Mouse (Mus musculus) cortical plate, adult 2 months (tissue): ENCODE measurements at regions not wholly inside any gene's neighbourhood (a gene's known extent, or its start where the extent isn't known, plus 50 kb on each side); places are given as distances from the start of the nearest gene placed in this dataset.

Experiments used
- CTCF ChIP-seq: fragments of 200-500 bp; IDR thresholded peaks from 2 replicates; pipeline ENCODE4 v1.5.1; 2011; ENCODE audit warnings: mild to moderate bottlenecking, control low read depth, low read length; ENCODE audit not compliant: insufficient read depth; ENCODE audit errors: extremely low read depth
- POLR2A ChIP-seq: fragments of 200-500 bp; IDR thresholded peaks from 2 replicates; pipeline ENCODE4 v1.6.1; 2011; ENCODE audit warnings: mild to moderate bottlenecking, low read length, control low read depth; ENCODE audit not compliant: insufficient read depth; ENCODE audit errors: extremely low read depth

DNA sequence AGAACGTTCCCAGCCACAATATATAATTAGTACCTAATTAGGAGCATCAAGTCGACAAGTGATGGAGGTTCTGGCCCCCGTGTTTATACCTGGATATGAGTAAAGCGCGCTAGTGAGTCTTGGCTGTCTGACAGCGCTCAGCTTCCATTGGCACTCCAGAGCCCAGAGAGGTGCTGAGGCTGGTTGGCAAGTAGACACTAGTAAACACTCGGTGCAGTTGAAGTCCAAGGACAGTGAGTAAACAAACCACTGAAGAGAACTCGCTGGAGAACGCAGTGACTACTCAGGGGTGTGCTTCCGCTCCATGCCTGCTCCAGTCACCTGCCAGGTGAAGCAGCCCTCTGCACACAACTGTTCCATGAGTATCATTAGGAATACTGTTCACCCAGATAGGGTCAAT is 111.5 kb downstream of the Rpl36a-ps1 start:
- TF ChIP-seq CTCF (no peak), POLR2A (no peak)
